Mouse (Mus musculus): ENCODE measurements around the gene Sgpl1.
A peak's percentile ranks its signal among the peaks of the same experiment; 100 is the strongest.
"Not testable (repeated sequence)": the region's sequence is repeated elsewhere in the genome, so short reads cannot be mapped to it uniquely, and the experiment has no call there.

Gene Sgpl1

GRCm38 (mm10) chr10:61155611-61156010, 8.1 kb upstream of the Sgpl1 start:
- no peak for DNase-seq (ENCODE audit: low read depth, low spot score)

GRCm38 (mm10) chr10:61152131-61152530, 4.6 kb upstream of the Sgpl1 start:
- DNase-seq (ENCODE audit: low read depth, low spot score): no peak

- DNase-seq (ENCODE audit: low read depth, low spot score): no peak
Measured at GRCm38 (mm10) chr10:61150616-61151015, 3.1 kb upstream of the Sgpl1 start.

GRCm38 (mm10) chr10:61149476-61149875, 2.0 kb upstream of the Sgpl1 start:
- no peak for DNase-seq (ENCODE audit: low read depth, low spot score)

GRCm38 (mm10) chr10:61146807-61147156, 721 bp downstream of the Sgpl1 start:
- DNase-seq (ENCODE audit: low read depth, low spot score): no peak

- peak; percentile 75 for DNase-seq (ENCODE audit: low read depth, low spot score)
Measured at GRCm38 (mm10) chr10:61146119-61146806, 1.2 kb downstream of the Sgpl1 start.

- no peak for DNase-seq (ENCODE audit: low read depth, low spot score)
Measured at GRCm38 (mm10) chr10:61145766-61146118, 1.8 kb downstream of the Sgpl1 start.

GRCm38 (mm10) chr10:61143343-61143742, 4.2 kb downstream of the Sgpl1 start:
- DNase-seq (ENCODE audit: low read depth, low spot score): peak; percentile 14

- no peak for DNase-seq (ENCODE audit: low read depth, low spot score)
Measured at GRCm38 (mm10) chr10:61137567-61137966, 9.9 kb downstream of the Sgpl1 start.

- no peak for DNase-seq (ENCODE audit: low read depth, low spot score)
Measured at GRCm38 (mm10) chr10:61135226-61135839, 12.2 kb downstream of the Sgpl1 start.

GRCm38 (mm10) chr10:61134041-61134440, 13.5 kb downstream of the Sgpl1 start:
- no peak for DNase-seq (ENCODE audit: low read depth, low spot score)

- no peak for DNase-seq (ENCODE audit: low read depth, low spot score)
Measured at GRCm38 (mm10) chr10:61130959-61131358, 16.5 kb downstream of the Sgpl1 start.

- no peak for DNase-seq (ENCODE audit: low read depth, low spot score)
Measured at GRCm38 (mm10) chr10:61128701-61129365, 18.7 kb downstream of the Sgpl1 start.

GRCm38 (mm10) chr10:61124462-61124861, 23.0 kb downstream of the Sgpl1 start:
- DNase-seq (ENCODE audit: low read depth, low spot score): no peak

- no peak for DNase-seq (ENCODE audit: low read depth, low spot score)
Measured at GRCm38 (mm10) chr10:61123276-61123913, 24.1 kb downstream of the Sgpl1 start.

- DNase-seq (ENCODE audit: low read depth, low spot score): not testable (repeated sequence)
Measured at GRCm38 (mm10) chr10:61121732-61122131, 25.8 kb downstream of the Sgpl1 start.

GRCm38 (mm10) chr10:61114246-61114720, 33.2 kb downstream of the Sgpl1 start:
- DNase-seq (ENCODE audit: low read depth, low spot score): no peak

GRCm38 (mm10) chr10:61103564-61104114, 43.9 kb downstream of the Sgpl1 start:
- DNase-seq (ENCODE audit: low read depth, low spot score): no peak

- DNase-seq (ENCODE audit: low read depth, low spot score): no peak
Measured at GRCm38 (mm10) chr10:61091866-61092265, 55.6 kb downstream of the Sgpl1 start.

- no peak for DNase-seq (ENCODE audit: low read depth, low spot score)
Measured at GRCm38 (mm10) chr10:61089170-61090142, 58.0 kb downstream of the Sgpl1 start, which contains the start of gene Pcbd1. Gene Pcbd1 (plus strand): TSS chr10:61089331.

GRCm38 (mm10) chr10:61088468-61088867, 59.0 kb downstream of the Sgpl1 start:
- DNase-seq (ENCODE audit: low read depth, low spot score): no peak

Measured in CD4-positive helper T cell, adult 2 months (primary cell).